Mouse (Mus musculus) lung, embryonic 14.5 days (tissue): ENCODE results near the gene Zfp444. TPM values are rescaled to one million over a fixed set of nuclear protein-coding genes. Genes with fewer than 3 reads are reported as not detected.

Source experiments
- ATAC-seq: fragments of 200-750 bp; cut with Nextera tagmentation; 2 replicates; pipeline ENCODE4 v1.8.0; 2017; ENCODE audit warnings: mild to moderate bottlenecking, moderate TSS enrichment, moderate library complexity; ENCODE audit not compliant: insufficient read depth
- DNase-seq: peaks from one replicate; pipeline ENCODE4 v3.0.0-alpha.2; 2015
- H3K27ac ChIP-seq: fragments of 300-500 bp; sonication (generic); 2 replicates; pipeline ENCODE4 v1.5.1; 2014; ENCODE audit warnings: low read depth, mild to moderate bottlenecking, moderate library complexity
- H3K27me3 ChIP-seq: fragments of 300-500 bp; sonication (generic); 2 replicates; pipeline ENCODE4 v1.6.1; 2014; ENCODE audit warnings: low read length, control low read depth; ENCODE audit not compliant: insufficient read depth
- H3K36me3 ChIP-seq: fragments of 300-500 bp; sonication (generic); 2 replicates; pipeline ENCODE4 v1.6.1; 2014; ENCODE audit warnings: control low read depth; ENCODE audit not compliant: insufficient read depth
- H3K4me1 ChIP-seq: fragments of 300-500 bp; sonication (generic); 2 replicates; pipeline ENCODE4 v1.6.1; 2014; ENCODE audit warnings: antibody characterized with exemption, control low read depth; ENCODE audit not compliant: insufficient read depth
- H3K4me2 ChIP-seq: fragments of 300-500 bp; sonication (generic); 2 replicates; pipeline ENCODE4 v1.6.1; 2014; ENCODE audit warnings: mild to moderate bottlenecking
- H3K4me3 ChIP-seq: fragments of 300-500 bp; sonication (generic); 2 replicates; pipeline ENCODE4 v1.5.1; 2014; ENCODE audit warnings: low read depth, low read length
- H3K9ac ChIP-seq: fragments of 300-500 bp; sonication (generic); 2 replicates; pipeline ENCODE4 v1.6.1; 2014
- H3K9me3 ChIP-seq: fragments of 300-500 bp; sonication (generic); 2 replicates; pipeline ENCODE4 v1.6.1; 2016; ENCODE audit warnings: low read depth, low read length, control low read depth
- CTCF ChIP-seq: IDR thresholded peaks from 2 replicates; pipeline ENCODE4 v1.5.1; 2016; ENCODE audit warnings: antibody characterized with exemption, low read depth
- whole genome bisulfite sequencing: fragments of 180-500 bp; shearing (Covaris S2); extraction: QIAGEN DNeasy Blood & Tissue Kit; methylation state at CpG from one replicate; pipeline ENCODE4 v1.1.7; 2014; 5-methylcytosine and 5-hydroxymethylcytosine counted together
- polyA plus RNA-seq: library from polyadenylated mRNA; unstranded; fragments of >200 nt; fragmentation: Nextera tagmentation; extraction: Ambion mirVana; gene quantifications from 2 replicates; pipeline ENCODE4 v1.2.1, GENCODE M21; 2014

Gene Zfp444
- polyA plus RNA-seq, 1 experiment from 2014 or later = 57.3 TPM

- TF ChIP-seq CTCF = no peak
- Histone ChIP-seq H3K4me1 (no peaks in the 10 kb centered on the region), H3K27me3 (no peaks in the 10 kb centered on the region), H3K27ac (no peak overlapping the region), H3K4me2 (no peak overlapping the region), H3K9ac (no peak overlapping the region), H3K9me3 (no peaks in the 10 kb centered on the region), H3K4me3 (no peak overlapping the region), H3K36me3 (peaks cover 68% of the 10 kb centered on the region)
- DNase-seq (no peak), ATAC-seq (no peak)
- WGBS = 90% methylated on average over 2 of the region's 2 CpGs
Measured at GRCm38 (mm10) chr7:6186176-6186575, 14.2 kb downstream of the Zfp444 start.

GRCm38 (mm10) chr7:6186756-6187155 is 14.7 kb downstream of the Zfp444 start:
- TF ChIP-seq CTCF = no peak
- ATAC-seq (no peak), DNase-seq (no peak)
- no peaks in the 10 kb centered on the region for H3K27me3 ChIP-seq
- no peak overlapping the region for H3K27ac ChIP-seq
- H3K9me3 ChIP-seq = no peaks in the 10 kb centered on the region
- no peak overlapping the region for H3K9ac ChIP-seq
- H3K36me3 ChIP-seq = peaks cover 68% of the 10 kb centered on the region
- H3K4me2 ChIP-seq = no peak overlapping the region
- no peak overlapping the region for H3K4me3 ChIP-seq
- H3K4me1 ChIP-seq = no peaks in the 10 kb centered on the region
- 79% methylated on average over 2 of the region's 2 CpGs for WGBS

GRCm38 (mm10) chr7:6189542-6189941 is 17.5 kb downstream of the Zfp444 start:
- no peaks in the 10 kb centered on the region for H3K4me1 ChIP-seq
- H3K4me2 ChIP-seq = no peak overlapping the region
- no peak overlapping the region for H3K4me3 ChIP-seq
- H3K27ac ChIP-seq = no peak overlapping the region
- ATAC-seq (no peak), DNase-seq (peak; percentile 15)
- H3K9me3 ChIP-seq = no peaks in the 10 kb centered on the region
- 50% methylated on average over 45 of the region's 45 CpGs for WGBS
- H3K27me3 ChIP-seq = no peaks in the 10 kb centered on the region
- peak; percentile 16; the same call in 1 of the 2 replicates for TF ChIP-seq CTCF
- no peak overlapping the region for H3K9ac ChIP-seq
- H3K36me3 ChIP-seq = peaks cover 51% of the 10 kb centered on the region

GRCm38 (mm10) chr7:6191376-6191775 is 19.4 kb downstream of the Zfp444 start:
- no peak overlapping the region for H3K4me3 ChIP-seq
- no peaks in the 10 kb centered on the region for H3K4me1 ChIP-seq
- H3K9me3 ChIP-seq = no peaks in the 10 kb centered on the region
- WGBS = 40% methylated on average over 3 of the region's 3 CpGs
- no peak overlapping the region for H3K4me2 ChIP-seq
- H3K27ac ChIP-seq = no peak overlapping the region
- H3K27me3 ChIP-seq = no peaks in the 10 kb centered on the region
- H3K36me3 ChIP-seq = peaks cover 36% of the 10 kb centered on the region
- DNase-seq (peak; percentile 85), ATAC-seq (no peak)
- no peak overlapping the region for H3K9ac ChIP-seq
- TF ChIP-seq CTCF = peak; percentile 79

GRCm38 (mm10) chr7:6194129-6194528 is 22.1 kb downstream of the Zfp444 start:
- TF ChIP-seq CTCF = peak; percentile 85
- no peak overlapping the region for H3K4me2 ChIP-seq
- no peaks in the 10 kb centered on the region for H3K27me3 ChIP-seq
- no peak overlapping the region for H3K9ac ChIP-seq
- 19% methylated on average over 5 of the region's 5 CpGs for WGBS
- H3K9me3 ChIP-seq = no peaks in the 10 kb centered on the region
- H3K4me3 ChIP-seq = no peak overlapping the region
- ATAC-seq (peak; percentile 81), DNase-seq (peak; percentile 73)
- H3K36me3 ChIP-seq = peaks cover 9% of the 10 kb centered on the region; the same call in 1 of the 2 replicates
- H3K4me1 ChIP-seq = no peaks in the 10 kb centered on the region
- no peak overlapping the region for H3K27ac ChIP-seq

GRCm38 (mm10) chr7:6195777-6196176 is 23.8 kb downstream of the Zfp444 start:
- no peak overlapping the region for H3K4me3 ChIP-seq
- no peaks in the 10 kb centered on the region for H3K27me3 ChIP-seq
- TF ChIP-seq CTCF = peak; percentile 23; the same call in 1 of the 2 replicates
- no peak overlapping the region for H3K9ac ChIP-seq
- DNase-seq (no peak), ATAC-seq (no peak)
- no peak overlapping the region for H3K27ac ChIP-seq
- no peak overlapping the region for H3K4me2 ChIP-seq
- no peaks in the 10 kb centered on the region; the same call in 1 of the 2 replicates for H3K9me3 ChIP-seq
- H3K4me1 ChIP-seq = no peaks in the 10 kb centered on the region
- 51% methylated on average over 2 of the region's 2 CpGs for WGBS
- no peaks in the 10 kb centered on the region for H3K36me3 ChIP-seq

GRCm38 (mm10) chr7:6196790-6197189 is 24.8 kb downstream of the Zfp444 start, which contains the start of gene Galp:
Gene Galp, plus strand, starts transcription at chr7:6197090.
- 51% methylated on average over 3 of the region's 3 CpGs for WGBS
- ATAC-seq (no peak), DNase-seq (no peak)
- H3K36me3 ChIP-seq = no peaks in the 10 kb centered on the region
- no peak within 1 kb of the TSS for H3K9ac ChIP-seq
- TF ChIP-seq CTCF = no peak
- no peaks in the 10 kb centered on the region; the same call in 1 of the 2 replicates for H3K9me3 ChIP-seq
- H3K4me2 ChIP-seq = no peak within 1 kb of the TSS
- no peaks in the 10 kb centered on the region for H3K27me3 ChIP-seq
- no peak within 1 kb of the TSS for H3K27ac ChIP-seq
- H3K4me3 ChIP-seq = no peak within 1 kb of the TSS
- H3K4me1 ChIP-seq = no peaks in the 10 kb centered on the region
